Mouse (Mus musculus) WW6 (cell line): ENCODE data around the gene Olfr733.

Experiments used
- DNase-seq: peaks from one replicate; pipeline ENCODE4 v3.0.0-alpha.2; 2013; ENCODE audit warnings: low read depth, low spot score

Olfr733 gene

GRCm38 (mm10) chr14:50301422-50301821, at the start of gene Olfr733:
Gene Olfr733 (minus strand): TSS chr14:50301522.
- DNase-seq, result no peak

- DNase-seq, result no peak
Measured at GRCm38 (mm10) chr14:50348796-50349195, 47.5 kb upstream of the Olfr733 start, which contains the start of gene Olfr735. Gene Olfr735 (minus strand): TSS chr14:50348872.

GRCm38 (mm10) chr14:50326661-50327060, 25.3 kb upstream of the Olfr733 start, which contains the start of gene Olfr734:
Gene Olfr734 (minus strand): TSS chr14:50326761.
- no peak for DNase-seq

GRCm38 (mm10) chr14:50284106-50284505, 17.2 kb downstream of the Olfr733 start, which contains the start of gene Olfr732:
Gene Olfr732 (minus strand): TSS chr14:50284206.
- no peak for DNase-seq
